Mouse (Mus musculus) kidney, postnatal 10 days (tissue): ENCODE data around the gene Rplp1.

Source experiments
- DNase-seq: peaks from one replicate; pipeline ENCODE4 v3.0.0; 2021; ENCODE audit warnings: mixed read lengths

Gene Rplp1

DNA sequence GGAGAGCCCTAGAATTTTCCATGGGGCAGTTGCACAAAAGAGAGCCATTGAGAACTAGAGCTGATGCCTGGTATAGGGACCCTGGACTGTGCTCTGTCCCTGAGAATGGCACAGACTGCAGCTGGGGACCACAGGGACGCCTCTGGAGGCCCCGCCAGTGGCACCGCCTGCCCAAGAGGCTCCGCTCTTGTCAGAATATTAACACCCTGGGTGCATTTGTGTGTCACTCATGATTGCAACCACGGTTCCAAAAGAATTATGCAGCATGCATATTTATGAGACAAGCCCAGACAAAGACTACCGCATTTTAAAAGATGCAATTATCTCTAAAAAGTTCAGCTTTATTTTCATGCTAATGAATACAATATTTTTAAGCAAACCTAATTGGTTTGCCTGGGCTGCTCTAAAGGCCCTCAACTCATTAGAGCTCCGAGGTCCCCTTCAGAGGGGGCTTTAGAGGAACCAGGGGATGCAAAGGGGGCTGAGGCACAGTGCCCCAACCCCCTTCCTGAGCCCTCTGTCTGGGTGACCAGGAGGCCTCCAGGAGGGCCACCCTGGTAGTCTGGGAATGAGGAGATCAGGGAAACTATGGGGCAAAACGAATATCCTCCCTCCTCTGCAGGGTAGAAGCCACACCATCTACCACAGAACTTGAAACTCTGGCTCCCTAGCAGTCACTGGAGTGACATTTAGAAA lies 41.9 kb downstream of the Rplp1 start:
- no peak for DNase-seq

DNA sequence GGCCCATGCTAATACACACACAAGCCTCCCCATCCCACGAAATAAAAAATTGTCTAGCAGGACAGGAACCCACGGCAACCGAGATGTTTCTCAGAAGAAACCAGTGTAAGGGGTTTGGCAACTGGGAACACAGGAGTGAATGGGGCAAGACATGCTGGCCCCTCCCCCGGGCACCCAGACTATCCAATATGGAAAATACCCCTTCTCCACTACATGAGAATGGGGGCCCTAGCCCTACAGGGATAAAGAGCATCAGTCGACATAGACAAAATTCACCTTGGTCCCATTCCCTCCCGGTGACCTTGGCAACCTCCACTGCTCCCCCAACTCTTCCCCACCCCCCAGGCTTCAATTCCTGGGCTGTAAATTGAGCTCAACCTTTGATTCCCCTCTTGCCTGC lies 42.5 kb downstream of the Rplp1 start:
- DNase-seq, result no peak

DNA sequence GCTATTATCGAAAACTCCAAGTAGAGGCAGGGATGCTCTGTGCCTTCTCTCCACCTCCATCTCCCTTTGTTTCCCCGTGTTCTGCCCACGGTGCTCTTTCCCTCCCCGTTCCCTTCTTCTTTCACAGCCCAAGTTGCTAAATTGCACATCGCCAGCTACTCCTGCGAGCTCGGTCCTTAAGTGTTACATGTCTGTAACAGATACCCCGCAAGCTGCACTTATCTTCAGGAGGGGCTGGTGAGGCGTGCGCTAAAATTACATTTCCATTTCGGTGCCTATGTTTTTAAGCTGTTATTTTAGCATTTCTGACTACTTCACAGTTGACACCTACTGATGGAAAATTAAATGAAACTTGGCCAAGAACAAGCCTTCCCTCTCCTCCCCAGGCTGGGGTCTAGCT lies 46.7 kb downstream of the Rplp1 start:
- DNase-seq, result no peak
